Mouse (Mus musculus) stomach, embryonic 15.5 days (tissue): Measurements from ENCODE around the gene Gm17087. TPM values are rescaled to one million over a fixed set of nuclear protein-coding genes. Genes with fewer than 3 reads are reported as not detected.

Experiments used
- ATAC-seq: fragments of 200-750 bp; cut with Nextera tagmentation; 2 replicates; pipeline ENCODE4 v1.8.0; 2017; ENCODE audit warnings: low read depth, moderate number of reproducible peaks, moderate TSS enrichment; ENCODE audit not compliant: insufficient read depth, low FRiP score
- H3K27ac ChIP-seq: fragments of 300-500 bp; sonication (generic); 2 replicates; pipeline ENCODE4 v1.5.1; 2015; ENCODE audit warnings: mild to moderate bottlenecking, inconsistent platforms
- H3K27me3 ChIP-seq: fragments of 300-500 bp; sonication (generic); replicated peaks from 2 replicates; pipeline ENCODE4 v1.6.1; 2015; ENCODE audit warnings: inconsistent platforms
- H3K36me3 ChIP-seq: fragments of 300-500 bp; sonication (generic); 2 replicates; pipeline ENCODE4 v1.6.1; 2015; ENCODE audit warnings: inconsistent platforms
- H3K4me1 ChIP-seq: fragments of 300-500 bp; sonication (generic); 2 replicates; pipeline ENCODE4 v1.6.1; 2015; ENCODE audit warnings: inconsistent platforms
- H3K4me2 ChIP-seq: fragments of 300-500 bp; sonication (generic); 2 replicates; pipeline ENCODE4 v1.6.1; 2015; ENCODE audit warnings: mild to moderate bottlenecking, inconsistent platforms
- H3K4me3 ChIP-seq: fragments of 300-500 bp; sonication (generic); replicated peaks from 2 replicates; pipeline ENCODE4 v1.5.1; 2015; ENCODE audit warnings: inconsistent platforms
- H3K9ac ChIP-seq: fragments of 300-500 bp; sonication (generic); 2 replicates; pipeline ENCODE4 v1.6.1; 2015; ENCODE audit warnings: inconsistent platforms
- H3K9me3 ChIP-seq: fragments of 300-500 bp; sonication (generic); 2 replicates; pipeline ENCODE4 v1.6.1; 2016; ENCODE audit warnings: inconsistent platforms
- WGBS: fragments of 180-500 bp; shearing (Covaris S2); methylation state at CpG from one replicate; pipeline ENCODE4 v1.1.7; 2015; 5-methylcytosine and 5-hydroxymethylcytosine counted together
- polyA plus RNA-seq: library from polyadenylated mRNA; unstranded; fragments of >200 nt; fragmentation: Nextera tagmentation; extraction: Ambion mirVana; gene quantifications from 2 replicates; pipeline ENCODE4 v1.2.1, GENCODE M21; 2015

The Gm17087 gene
- polyA plus RNA-seq, 1 experiment from 2014 or later = 0.36 TPM

DNA sequence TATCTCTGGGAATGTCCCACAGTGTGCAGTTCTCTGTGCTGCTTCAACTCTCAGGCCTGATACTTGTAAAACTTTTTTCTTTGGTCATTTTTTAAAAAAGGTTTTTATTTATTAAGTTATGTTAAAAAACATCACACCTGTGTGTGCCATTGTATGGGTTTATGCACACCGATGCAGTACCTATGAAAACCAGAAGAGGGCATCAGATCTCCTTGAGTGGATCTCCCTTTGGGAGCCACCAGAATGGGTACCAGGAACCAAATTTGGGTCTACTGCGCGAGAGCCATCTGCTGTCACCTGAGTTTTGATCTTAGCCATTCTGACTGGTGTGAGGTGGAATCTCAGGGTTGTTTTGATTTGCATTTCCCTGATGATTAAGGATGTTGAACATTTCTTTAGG lies 28.6 kb downstream of the Gm17087 start:
- WGBS = 65% methylated on average over 3 of the region's 3 CpGs
- H3K27me3 ChIP-seq = no peaks in the 10 kb centered on the region
- no peak overlapping the region for H3K27ac ChIP-seq
- ATAC-seq = no peak
- H3K9ac ChIP-seq = no peak overlapping the region
- H3K4me1 ChIP-seq = no peaks in the 10 kb centered on the region
- H3K9me3 ChIP-seq = no peaks in the 10 kb centered on the region
- H3K36me3 ChIP-seq = no peaks in the 10 kb centered on the region
- H3K4me3 ChIP-seq = no peak overlapping the region
- no peak overlapping the region for H3K4me2 ChIP-seq

DNA sequence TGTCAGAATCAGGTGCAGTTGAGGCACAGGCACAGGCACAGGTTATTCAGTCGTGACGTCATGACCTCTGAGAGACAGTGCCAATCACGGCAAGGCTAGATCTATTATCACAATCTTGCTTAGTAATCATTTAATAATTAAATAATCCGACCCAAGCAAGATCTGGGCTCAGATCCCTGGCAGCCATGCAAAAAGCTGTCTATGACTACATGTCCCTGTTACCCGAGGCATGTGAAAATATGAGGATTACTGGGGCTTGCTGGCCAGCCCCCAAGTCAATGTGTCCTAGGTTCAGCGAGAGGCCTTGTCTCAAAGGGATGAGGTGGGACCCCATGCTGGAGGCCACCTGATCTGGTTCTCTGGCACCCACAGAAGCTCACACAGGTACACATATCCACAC lies 30.2 kb downstream of the Gm17087 start:
- Histone ChIP-seq H3K9ac (no peak overlapping the region), H3K27me3 (no peaks in the 10 kb centered on the region), H3K4me3 (no peak overlapping the region), H3K27ac (no peak overlapping the region), H3K36me3 (no peaks in the 10 kb centered on the region), H3K4me1 (no peaks in the 10 kb centered on the region), H3K9me3 (no peaks in the 10 kb centered on the region), H3K4me2 (no peak overlapping the region)
- 73% methylated on average over 6 of the region's 6 CpGs for WGBS
- no peak for ATAC-seq

DNA sequence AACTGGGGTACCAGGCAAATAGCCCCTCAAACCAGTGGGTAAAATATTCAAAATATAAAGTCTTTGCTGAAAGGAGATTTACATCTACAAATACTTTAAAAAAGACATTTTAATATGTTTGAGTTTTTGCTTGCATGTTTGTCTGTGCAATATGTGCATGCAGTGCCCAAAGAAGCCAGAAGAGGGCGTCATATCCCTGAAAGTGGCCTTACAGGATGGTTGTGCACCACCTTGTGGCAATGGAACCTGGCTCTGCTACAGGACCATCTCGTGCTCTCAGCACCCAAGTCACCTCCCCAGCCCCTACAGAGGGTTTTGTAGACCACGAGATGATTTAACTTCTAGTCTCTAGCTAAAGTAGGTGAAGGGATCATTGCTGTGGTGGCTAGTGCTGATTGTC lies 32.9 kb downstream of the Gm17087 start:
- no peak for ATAC-seq
- H3K4me2 ChIP-seq = no peak overlapping the region
- no peak overlapping the region for H3K4me3 ChIP-seq
- no peaks in the 10 kb centered on the region for H3K27me3 ChIP-seq
- WGBS = 37% methylated on average over 3 of the region's 3 CpGs
- no peaks in the 10 kb centered on the region for H3K36me3 ChIP-seq
- H3K27ac ChIP-seq = no peak overlapping the region
- H3K4me1 ChIP-seq = no peaks in the 10 kb centered on the region
- H3K9ac ChIP-seq = no peak overlapping the region
- no peaks in the 10 kb centered on the region for H3K9me3 ChIP-seq

DNA sequence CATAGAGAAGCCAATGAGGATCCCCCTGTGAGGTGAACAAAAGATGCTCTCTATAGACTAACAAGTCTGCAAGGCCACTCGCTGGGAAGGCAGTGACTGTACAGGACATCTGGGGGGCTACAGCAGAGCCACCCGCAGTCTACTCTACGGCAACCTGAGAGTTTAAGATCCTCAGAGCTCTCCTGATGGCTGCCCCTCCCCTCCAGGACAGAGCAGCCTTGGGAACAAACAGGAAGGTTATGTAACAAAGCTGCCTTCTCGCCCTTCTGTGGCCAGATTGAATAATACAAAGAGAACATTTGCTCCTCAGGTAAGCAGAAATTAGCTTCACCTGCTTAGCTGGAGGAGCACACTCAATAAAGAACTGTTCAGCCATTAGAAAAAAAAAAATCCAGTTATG lies 34.1 kb downstream of the Gm17087 start:
- no peak for ATAC-seq
- H3K4me2 ChIP-seq = no peak overlapping the region
- H3K9ac ChIP-seq = no peak overlapping the region
- no peak overlapping the region for H3K27ac ChIP-seq
- no peaks in the 10 kb centered on the region for H3K4me1 ChIP-seq
- H3K9me3 ChIP-seq = no peaks in the 10 kb centered on the region
- no peak overlapping the region for H3K4me3 ChIP-seq
- 61% methylated on average over 4 of the region's 4 CpGs for WGBS
- peaks cover 5% of the 10 kb centered on the region for H3K27me3 ChIP-seq
- no peaks in the 10 kb centered on the region for H3K36me3 ChIP-seq

DNA sequence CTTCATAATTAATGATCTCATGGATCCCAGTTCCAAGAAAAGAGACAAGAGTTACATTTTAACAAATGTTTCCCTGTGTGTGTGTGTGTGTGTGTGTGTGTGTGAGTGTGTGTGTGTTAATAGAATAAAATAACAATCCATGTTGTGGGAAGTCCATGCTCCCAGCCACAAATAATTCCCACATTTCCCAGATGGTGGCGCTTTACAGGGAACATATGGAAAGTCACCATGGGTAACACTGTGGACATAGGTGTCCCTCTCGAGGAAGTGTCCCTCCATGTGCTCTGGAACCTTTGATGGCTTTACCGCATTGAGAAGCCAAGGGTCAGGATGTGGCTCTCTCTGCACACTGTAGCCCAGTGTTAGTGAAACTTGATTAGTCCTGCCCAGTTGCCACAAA lies 38.1 kb downstream of the Gm17087 start:
- Histone ChIP-seq H3K4me1 (peaks cover 10% of the 10 kb centered on the region), H3K9me3 (no peaks in the 10 kb centered on the region), H3K27me3 (peaks cover 41% of the 10 kb centered on the region), H3K27ac (no peak overlapping the region), H3K4me2 (no peak overlapping the region), H3K9ac (no peak overlapping the region), H3K4me3 (no peak overlapping the region), H3K36me3 (no peaks in the 10 kb centered on the region)
- 72% methylated on average over 3 of the region's 3 CpGs for WGBS
- no peak for ATAC-seq

DNA sequence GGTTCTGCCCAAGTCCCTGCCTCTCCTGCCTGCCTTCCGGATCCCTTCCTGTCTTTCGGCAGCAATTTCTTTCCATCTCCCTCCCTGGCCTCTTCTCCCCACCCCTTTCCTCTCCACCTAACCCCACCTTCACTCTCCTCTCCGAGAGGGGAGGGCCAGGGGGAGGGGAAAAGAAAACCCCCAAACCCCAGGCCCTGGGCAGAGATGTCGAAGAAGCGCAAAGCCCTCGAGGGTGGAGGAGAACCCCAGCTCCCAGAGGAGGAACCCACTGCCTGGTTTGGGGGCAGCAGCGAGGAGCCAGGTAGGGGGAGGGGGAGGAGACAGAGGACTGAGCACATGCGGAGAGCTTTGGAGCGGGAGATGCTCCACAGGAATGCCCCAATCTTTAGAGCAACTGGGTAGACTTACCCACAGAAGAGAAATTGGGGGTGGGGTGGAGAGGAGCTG lies 39.9 kb downstream of the Gm17087 start:
- ATAC-seq = no peak
- Histone ChIP-seq H3K27ac (no peak overlapping the region), H3K9me3 (no peaks in the 10 kb centered on the region), H3K4me1 (peaks cover 10% of the 10 kb centered on the region), H3K9ac (no peak overlapping the region), H3K4me2 (no peak overlapping the region), H3K36me3 (no peaks in the 10 kb centered on the region), H3K4me3 (no peak overlapping the region), H3K27me3 (peaks cover 49% of the 10 kb centered on the region)
- WGBS = 15% methylated on average over 9 of the region's 9 CpGs

DNA sequence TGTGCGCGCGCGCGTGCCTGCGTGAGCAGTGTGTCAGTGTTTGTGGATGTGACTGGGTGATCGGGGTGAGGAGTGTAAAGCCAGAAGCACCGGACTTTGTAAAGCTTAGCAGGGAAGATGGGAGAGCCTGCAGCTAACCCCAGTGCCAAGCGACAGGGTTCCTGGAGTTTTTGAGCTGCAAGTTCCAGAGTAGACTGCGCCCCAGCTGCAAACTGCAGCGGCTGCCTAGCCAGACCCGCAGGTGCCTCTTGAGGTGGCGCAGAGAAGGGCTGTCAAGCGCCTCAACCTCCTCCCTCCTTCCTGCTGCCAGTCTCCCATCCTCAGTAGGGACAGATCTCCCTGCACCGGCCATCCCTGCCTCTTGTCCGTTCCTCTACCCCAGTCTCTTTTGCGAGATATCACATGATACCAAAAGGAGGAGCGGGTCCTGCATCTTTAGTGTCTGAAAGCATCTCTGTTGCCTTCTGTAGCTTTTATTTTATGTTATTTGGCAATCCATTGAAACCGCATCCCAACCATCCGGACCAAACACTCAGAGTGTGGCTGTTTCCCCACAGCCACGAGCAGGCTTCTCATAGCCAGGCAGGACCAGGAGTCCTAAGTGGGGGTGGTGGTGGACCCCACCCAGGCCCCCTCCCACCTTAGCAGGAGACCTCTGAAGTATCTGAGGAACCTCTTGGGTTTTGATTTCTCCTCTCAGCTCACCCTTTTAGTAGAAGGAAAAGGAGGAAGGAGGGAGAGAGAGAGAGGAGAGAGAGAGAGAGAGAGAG lies 40.6 kb downstream of the Gm17087 start:
- H3K4me3 ChIP-seq = peak overlapping the region; percentile 45; the same call in 1 of the 2 replicates
- peaks cover 10% of the 10 kb centered on the region for H3K4me1 ChIP-seq
- H3K9ac ChIP-seq = no peak overlapping the region
- H3K4me2 ChIP-seq = peak overlapping the region; percentile 94
- peaks cover 49% of the 10 kb centered on the region for H3K27me3 ChIP-seq
- WGBS = 2% methylated on average over 21 of the region's 21 CpGs
- no peak overlapping the region for H3K27ac ChIP-seq
- H3K9me3 ChIP-seq = no peaks in the 10 kb centered on the region
- no peaks in the 10 kb centered on the region for H3K36me3 ChIP-seq
- ATAC-seq = no peak

DNA sequence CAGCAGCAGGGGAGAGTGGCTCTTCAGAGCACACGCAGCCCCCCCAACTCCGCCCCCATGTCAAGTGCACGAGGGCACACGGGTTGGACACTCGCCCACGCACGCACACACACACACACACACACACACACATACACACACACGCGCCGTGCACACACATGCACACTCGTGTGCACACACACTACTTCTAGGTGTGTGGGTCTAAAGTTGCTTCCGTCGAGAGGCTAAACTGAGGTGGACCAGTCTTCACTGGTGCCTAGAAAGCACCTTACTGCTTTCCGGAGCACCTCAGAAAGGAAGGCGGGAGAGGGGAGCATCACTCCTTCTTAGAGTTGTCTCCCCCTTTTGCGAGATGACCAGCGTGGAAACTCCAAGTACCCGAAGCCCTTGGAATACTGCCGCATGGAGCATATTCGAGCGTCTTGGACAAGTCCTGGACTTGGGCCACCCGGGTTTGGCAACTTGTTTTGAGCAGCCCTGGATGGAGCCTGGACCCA lies 41.5 kb downstream of the Gm17087 start, which contains the start of gene Pde10a:
Pde10a (plus strand) TSS at position 148 of the 497 bp plus-strand sequence.
- Histone ChIP-seq H3K4me1 (peaks cover 10% of the 10 kb centered on the region), H3K36me3 (no peaks in the 10 kb centered on the region), H3K9ac (peak within 1 kb of the TSS; percentile 5; the same call in 1 of the 2 replicates), H3K4me2 (peak within 1 kb of the TSS; percentile 94), H3K27me3 (peaks cover 49% of the 10 kb centered on the region), H3K4me3 (peak within 1 kb of the TSS; percentile 45), H3K9me3 (no peaks in the 10 kb centered on the region), H3K27ac (no peak within 1 kb of the TSS)
- ATAC-seq = no peak
- WGBS = 2% methylated on average over 22 of the region's 22 CpGs

DNA sequence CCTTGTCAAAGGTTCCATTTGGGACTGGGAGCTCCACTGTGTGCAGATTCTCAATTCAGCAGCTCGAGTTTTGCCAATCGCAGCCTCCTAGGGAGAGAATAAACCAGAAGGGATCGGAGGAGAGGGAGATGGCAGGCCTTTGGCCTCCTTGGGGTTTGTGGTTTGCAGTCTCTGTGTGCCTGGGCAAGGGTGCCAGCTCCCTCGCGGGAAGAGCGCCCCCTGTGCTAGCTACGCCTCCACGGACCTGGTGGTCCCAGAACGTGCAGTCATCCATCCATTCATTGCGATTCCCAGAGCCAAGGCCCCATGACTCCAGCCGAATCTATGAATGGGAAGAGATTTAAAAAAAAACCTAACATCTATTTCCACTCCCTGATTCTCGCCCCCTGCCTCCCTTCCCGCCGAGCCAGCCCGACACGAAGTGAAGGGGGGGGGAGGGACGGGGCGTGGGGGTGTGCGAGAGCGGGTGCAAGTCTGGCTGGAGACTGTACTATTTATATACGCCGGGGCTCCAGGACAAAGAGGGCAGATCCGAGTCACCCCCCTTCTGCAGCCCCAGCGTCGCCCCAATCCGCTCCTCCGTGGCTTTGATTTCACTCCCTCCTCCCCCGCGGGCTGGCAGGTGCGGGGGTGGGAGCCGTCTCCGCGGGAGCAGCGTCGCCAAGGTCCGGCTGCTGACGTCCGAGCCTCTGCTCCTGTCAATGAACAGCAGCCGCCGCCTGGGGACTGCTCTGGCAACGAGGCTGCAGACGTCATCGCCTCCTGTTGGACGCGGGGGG lies 42.2 kb downstream of the Gm17087 start:
- Histone ChIP-seq H3K36me3 (no peaks in the 10 kb centered on the region), H3K27me3 (peaks cover 49% of the 10 kb centered on the region), H3K4me3 (peak overlapping the region; percentile 45), H3K4me2 (peak overlapping the region; percentile 94), H3K9me3 (no peaks in the 10 kb centered on the region), H3K9ac (peak overlapping the region; percentile 5; the same call in 1 of the 2 replicates), H3K4me1 (peaks cover 10% of the 10 kb centered on the region), H3K27ac (no peak overlapping the region)
- peak; percentile 80 for ATAC-seq
- WGBS = 2% methylated on average over 40 of the region's 45 CpGs

DNA sequence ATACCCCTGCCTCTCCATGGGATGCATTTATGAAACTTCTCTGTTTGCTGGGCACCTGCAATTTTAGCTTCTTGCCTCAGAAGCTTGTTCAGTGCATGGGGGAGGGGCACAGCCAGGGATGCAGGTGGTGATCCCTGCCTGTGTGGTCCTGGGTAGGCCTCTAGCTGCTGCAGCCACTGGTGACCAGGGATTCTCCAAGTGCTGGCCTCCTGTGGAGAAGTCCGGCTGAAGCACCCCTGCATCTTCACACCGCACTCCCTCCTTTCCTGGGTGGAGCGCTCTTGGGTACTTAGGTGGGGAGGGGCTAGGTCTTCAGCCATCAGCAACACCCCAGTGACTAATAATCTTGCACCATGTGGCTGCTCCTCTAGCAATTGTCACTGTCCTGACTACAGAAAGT lies 42.8 kb downstream of the Gm17087 start:
- Histone ChIP-seq H3K27ac (no peak overlapping the region), H3K4me3 (peak overlapping the region; percentile 45), H3K9ac (no peak overlapping the region), H3K4me2 (peak overlapping the region; percentile 94), H3K36me3 (no peaks in the 10 kb centered on the region), H3K9me3 (no peaks in the 10 kb centered on the region), H3K4me1 (peaks cover 10% of the 10 kb centered on the region), H3K27me3 (peaks cover 49% of the 10 kb centered on the region)
- ATAC-seq = no peak
- 15% methylated on average over 3 of the region's 3 CpGs for WGBS

DNA sequence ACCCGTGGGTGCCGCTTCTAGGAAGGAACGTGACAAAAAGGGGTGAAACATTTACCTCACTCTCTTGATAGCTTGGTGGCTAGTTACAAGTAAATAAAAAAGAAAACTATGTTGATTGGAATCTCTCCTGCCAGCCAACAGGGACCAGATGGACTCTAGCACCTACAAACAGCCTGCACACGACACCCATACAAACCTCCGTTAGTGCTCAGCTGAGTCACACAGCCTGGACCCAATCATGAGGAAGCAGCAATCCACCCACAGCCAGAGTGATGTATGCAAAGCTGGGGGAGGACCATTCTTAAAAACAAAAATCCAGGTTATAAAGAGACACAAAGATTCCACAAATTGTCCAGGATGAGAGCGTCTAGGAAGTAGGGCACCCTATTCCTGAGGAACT lies 50.7 kb downstream of the Gm17087 start:
- Histone ChIP-seq H3K4me2 (no peak overlapping the region), H3K27ac (no peak overlapping the region), H3K4me1 (no peaks in the 10 kb centered on the region), H3K27me3 (no peaks in the 10 kb centered on the region), H3K9ac (no peak overlapping the region), H3K36me3 (no peaks in the 10 kb centered on the region), H3K4me3 (no peak overlapping the region), H3K9me3 (no peaks in the 10 kb centered on the region)
- ATAC-seq = no peak
- 67% methylated on average over 6 of the region's 6 CpGs for WGBS
